Mouse (Mus musculus) brown adipose tissue, adult 24 weeks (tissue): ENCODE data around the gene Rtl5. TPM values are rescaled to one million over a fixed set of nuclear protein-coding genes. Genes with fewer than 3 reads are reported as not detected.

ENCODE experiments used
- polyA plus RNA-seq: library from polyadenylated mRNA; stranded (reverse); fragments of >200 nt; gene quantifications from 2 replicates; pipeline ENCODE4 v1.2.4, GENCODE M21; 2012; ENCODE audit not compliant: missing spikeins, insufficient read depth, insufficient read length

The Rtl5 gene
- polyA plus RNA-seq, 1 experiment = 0.83 TPM

Other genes with a start within 250 kb of the Rtl5 start
- gene Nhsl2, start 221.9 kb downstream of the Rtl5 start, polyA plus RNA-seq = 2.6 and 4.6 TPM in 2 replicates
- gene Pin4, start 48.1 kb upstream of the Rtl5 start, polyA plus RNA-seq = 52.8 and 100 TPM in 2 replicates
- 0.32 TPM in 1 of 2 replicates, not detected in the other for gene Ercc6l, start 85.8 kb upstream of the Rtl5 start, polyA plus RNA-seq
- gene Rps4x, start 118.1 kb upstream of the Rtl5 start, polyA plus RNA-seq = 541 and 684 TPM in 2 replicates
- gene Cited1, start 180.9 kb upstream of the Rtl5 start, polyA plus RNA-seq = not detected in 2 replicates